Mouse (Mus musculus): Measurements from ENCODE around the gene Neu3. TPM values are rescaled to one million over a fixed set of nuclear protein-coding genes. Genes with fewer than 3 reads are reported as not detected.

The Neu3 gene
- 2.4 and 2.5 TPM in 2 replicates for polyA plus RNA-seq (2012; rRNA removed)

DNA sequence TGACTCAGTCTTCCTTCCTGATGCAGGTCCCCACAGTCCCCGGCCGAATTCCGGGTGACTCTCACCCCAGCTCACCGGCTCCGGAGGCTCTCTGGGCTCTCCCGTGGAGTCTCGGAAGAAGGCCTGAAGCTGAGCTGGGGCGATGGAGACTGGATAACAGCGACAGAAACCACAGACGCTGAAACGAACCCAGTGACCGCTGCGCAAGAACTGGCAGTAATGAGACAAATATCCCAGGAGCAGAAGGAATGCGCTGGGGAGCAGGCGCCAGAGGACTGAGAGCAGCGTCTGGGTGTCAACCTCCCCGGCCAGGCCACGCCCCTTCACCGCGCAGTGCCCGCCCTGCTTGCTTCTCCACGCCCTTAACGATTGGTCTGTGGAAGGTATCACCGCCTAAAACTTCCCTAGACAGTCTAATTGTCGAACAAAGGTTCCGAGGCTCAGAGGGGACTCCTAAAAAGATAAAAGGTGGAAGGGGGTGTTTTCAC lies at the start of gene Neu3:
Neu3 (minus strand) TSS at position 335 of the 488 bp plus-strand sequence.

GRCm38 (mm10) chr7:99863362-99863761 lies 35.1 kb upstream of the Neu3 start, which contains the start of gene Spcs2:
TSS of gene Spcs2 (minus strand) at chr7:99863462.

DNA sequence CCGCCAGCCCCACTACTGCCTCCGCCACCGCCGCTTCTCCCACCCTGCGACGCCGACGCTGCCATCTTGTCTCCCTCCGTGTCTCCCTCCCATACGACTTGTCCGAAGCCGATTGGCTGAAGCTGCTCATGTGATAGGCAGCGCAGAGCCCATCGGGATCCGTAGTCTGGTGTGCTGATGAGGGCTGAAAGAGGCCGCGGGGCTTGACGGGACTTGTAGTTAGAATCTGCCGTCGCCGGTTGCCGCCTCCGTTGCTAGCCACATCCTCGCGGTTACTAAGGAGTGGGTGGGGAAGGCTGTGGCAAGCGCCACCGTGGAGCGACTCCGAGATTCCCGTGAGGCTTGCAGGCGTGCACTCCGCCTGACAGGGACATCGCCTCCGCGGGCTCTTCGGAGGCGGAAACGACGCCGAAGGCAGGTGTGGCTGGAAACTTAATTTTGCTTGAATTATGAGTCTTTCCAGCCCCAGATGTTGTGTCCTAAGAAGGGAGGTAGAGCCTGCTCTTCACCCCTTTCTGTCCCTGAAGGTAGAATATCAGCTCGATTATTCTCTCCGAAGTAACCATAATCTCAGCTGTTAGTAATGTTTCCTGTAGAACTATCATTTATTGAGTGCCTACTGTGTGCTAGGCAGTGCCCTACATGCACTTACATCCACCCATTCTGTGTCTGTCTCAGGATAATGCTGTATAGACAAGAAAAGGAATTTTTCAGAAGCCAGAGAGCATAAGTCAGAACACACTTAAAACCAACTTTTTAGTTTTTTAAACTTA lies 30.8 kb upstream of the Neu3 start, which contains the start of gene Xrra1:
Xrra1 (plus strand) TSS at position 304 of the 773 bp plus-strand sequence.

DNA sequence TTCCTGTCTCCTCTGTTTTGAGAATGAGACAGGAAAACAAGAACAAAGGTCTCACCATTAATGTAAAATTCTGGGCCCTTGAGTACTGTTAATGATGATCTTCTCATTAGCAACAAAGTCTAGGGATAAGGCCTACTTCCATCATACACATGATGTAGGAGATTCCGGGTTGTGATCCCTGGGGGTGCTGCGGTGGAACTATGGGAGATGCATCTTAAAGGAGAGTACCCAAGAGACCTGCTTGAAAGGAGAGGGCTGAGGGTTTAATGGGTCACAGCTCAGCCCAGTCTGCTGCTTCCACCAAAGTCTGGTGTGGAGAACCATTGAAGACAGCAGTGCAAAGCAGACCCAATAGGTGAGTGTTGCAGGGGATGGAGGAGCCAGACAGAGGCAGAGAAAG lies 65.0 kb downstream of the Neu3 start, which contains the start of gene Olfr521:
Olfr521 (plus strand) TSS at position 301 of the 400 bp plus-strand sequence.

Other genes starting within 250 kb of the Neu3 start
- gene Tpbgl, start 201.3 kb downstream of the Neu3 start, polyA plus RNA-seq (2012; rRNA removed), result 0.46 and 0.77 TPM in 2 replicates
- 2.1 and 2.6 TPM in 2 replicates for gene Slco2b1, start 117.1 kb downstream of the Neu3 start, polyA plus RNA-seq (2012; rRNA removed)
- gene Olfr520, start 98.1 kb downstream of the Neu3 start, polyA plus RNA-seq (2012; rRNA removed), result not detected in 2 replicates
- not detected in 2 replicates for gene Olfr521, start 64.9 kb downstream of the Neu3 start, polyA plus RNA-seq (2012; rRNA removed)
- gene Xrra1, start 30.7 kb upstream of the Neu3 start, polyA plus RNA-seq (2012; rRNA removed), result 0.20 and 0.34 TPM in 2 replicates
- gene Spcs2, start 35.0 kb upstream of the Neu3 start, polyA plus RNA-seq (2012; rRNA removed), result 120 and 150 TPM in 2 replicates
- 11.5 and 13.7 TPM in 2 replicates for gene Rnf169, start 152.0 kb upstream of the Neu3 start, polyA plus RNA-seq (2012; rRNA removed)
- 0.16 and 0.87 TPM in 2 replicates for gene Chrdl2, start 177.8 kb upstream of the Neu3 start, polyA plus RNA-seq (2012; rRNA removed)

All from central nervous system, embryonic 11.5 days (tissue).